Mouse (Mus musculus) erythroblast, adult 5-6 weeks (primary cell): Measurements from ENCODE around the gene Ivns1abp. TPM values are rescaled to one million over a fixed set of nuclear protein-coding genes. Genes with fewer than 3 reads are reported as not detected.

Source experiments
- ATAC-seq: replicated peaks from 2 replicates; pipeline ENCODE4 v1.8.0; 2016; ENCODE audit warnings: moderate number of reproducible peaks, mild to moderate bottlenecking, moderate TSS enrichment, inconsistent platforms; ENCODE audit not compliant: poor library complexity, low FRiP score, severe bottlenecking
- total RNA-seq, 2 experiments: library from RNA; stranded (forward) in 1 of 2; stranded (reverse) in 1 of 2; fragments of 150-400 nt in 1 of 2; fragments of 200-764, 138-1000 nt in 1 of 2; gene quantifications; 2 replicates each; pipeline versions ENCODE4 v1.2.3 to v1.2.4; 2015 to 2017; ENCODE audit warnings: low replicate concordance in 2 of 2

Gene Ivns1abp
- total RNA-seq, 2 experiments from 2014 or later: 48.8 to 49.8 TPM

DNA sequence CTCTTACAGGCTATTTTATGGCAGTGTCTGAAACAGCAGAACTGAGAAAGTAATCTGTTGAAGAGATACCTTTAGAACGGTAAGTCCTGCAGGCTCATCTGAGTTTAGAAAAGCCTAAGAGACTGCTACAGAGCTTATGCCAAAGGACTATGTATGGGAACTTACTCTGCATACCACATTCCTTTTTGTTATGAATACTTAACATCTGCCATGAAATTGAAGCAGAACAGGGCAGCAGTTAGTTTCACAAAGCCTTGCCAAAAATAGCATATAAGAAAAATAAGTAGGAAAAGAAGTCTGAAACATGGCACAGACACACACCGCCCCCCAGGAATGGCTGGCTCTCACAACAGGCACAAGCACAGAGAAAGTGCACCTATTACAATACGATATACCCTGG, 65.5 kb downstream of the Ivns1abp start:
- ATAC-seq: no peak

Other genes starting within 250 kb of the Ivns1abp start
- gene Gm47985, start 161.9 kb upstream of the Ivns1abp start, total RNA-seq (2015; ENCODE audit: low replicate concordance): 2.7 and 8.6 TPM in 2 replicates
- 4.9 and 6.6 TPM in 2 replicates for gene Gm47985, start 161.9 kb upstream of the Ivns1abp start, total RNA-seq (2017; ENCODE audit: low replicate concordance)
- 3.8 and 4.6 TPM in 2 replicates for gene Gm8947, start 152.1 kb upstream of the Ivns1abp start, total RNA-seq (2015; ENCODE audit: low replicate concordance)
- 2.4 and 6.8 TPM in 2 replicates for gene Gm8947, start 152.1 kb upstream of the Ivns1abp start, total RNA-seq (2017; ENCODE audit: low replicate concordance)
- gene Gm47995, start 146.0 kb upstream of the Ivns1abp start, total RNA-seq (2015; ENCODE audit: low replicate concordance): not detected in 2 replicates
- gene Gm47995, start 146.0 kb upstream of the Ivns1abp start, total RNA-seq (2017; ENCODE audit: low replicate concordance): 1.4 TPM in 1 of 2 replicates, not detected in the other
- not detected in 2 replicates for gene 3110040M04Rik, start 140.4 kb upstream of the Ivns1abp start, total RNA-seq (2015; ENCODE audit: low replicate concordance)
- 2.9 TPM in 1 of 2 replicates, not detected in the other for gene 3110040M04Rik, start 140.4 kb upstream of the Ivns1abp start, total RNA-seq (2017; ENCODE audit: low replicate concordance)
- gene Gm47996, start 134.3 kb upstream of the Ivns1abp start, total RNA-seq (2015; ENCODE audit: low replicate concordance): not detected in 2 replicates
- gene Gm47996, start 134.3 kb upstream of the Ivns1abp start, total RNA-seq (2017; ENCODE audit: low replicate concordance): 1.9 TPM in 1 of 2 replicates, not detected in the other
- 120 and 152 TPM in 2 replicates for gene Swt1, start 84.0 kb downstream of the Ivns1abp start, total RNA-seq (2015; ENCODE audit: low replicate concordance)
- 119 and 130 TPM in 2 replicates for gene Swt1, start 84.0 kb downstream of the Ivns1abp start, total RNA-seq (2017; ENCODE audit: low replicate concordance)
- 16.7 and 18.1 TPM in 2 replicates for gene Trmt1l, start 84.1 kb downstream of the Ivns1abp start, total RNA-seq (2015; ENCODE audit: low replicate concordance)
- 16.6 and 19.8 TPM in 2 replicates for gene Trmt1l, start 84.1 kb downstream of the Ivns1abp start, total RNA-seq (2017; ENCODE audit: low replicate concordance)
- 7.9 and 13.4 TPM in 2 replicates for gene Rnf2, start 156.5 kb downstream of the Ivns1abp start, total RNA-seq (2015; ENCODE audit: low replicate concordance)
- gene Rnf2, start 156.5 kb downstream of the Ivns1abp start, total RNA-seq (2017; ENCODE audit: low replicate concordance): 11.9 and 13.2 TPM in 2 replicates
- gene Fam129a, start 226.7 kb downstream of the Ivns1abp start, total RNA-seq (2015; ENCODE audit: low replicate concordance): 12.7 and 15.4 TPM in 2 replicates
- 10.9 and 13.3 TPM in 2 replicates for gene Fam129a, start 226.7 kb downstream of the Ivns1abp start, total RNA-seq (2017; ENCODE audit: low replicate concordance)